In genomic region chr8:87753148-87753547, GRCm38 (mm10) we compare ENCODE assay signal across 8 mouse cellular contexts.
DNase-seq lines count a peak whose midpoint lies in the region; ATAC-seq and TF ChIP-seq lines count a peak whose summit lies in the region.

No protein-coding gene starts in this region.

- H3K9me3 ChIP-seq in E14TG2a.4 (ENCODE audit: low read length): no peaks in the 10 kb centered on the region
- H3K9me3 ChIP-seq in kidney, embryonic 14.5 days (ENCODE audit: control insufficient read depth, low read length): no peaks in the 10 kb centered on the region

- DNase-seq in heart, postnatal 4 days: peak; percentile 32
- DNase-seq in heart, postnatal 25 days (ENCODE audit: low spot score): no peak
- peak; percentile 72 for DNase-seq in adrenal gland, postnatal 14 days
- no peak for DNase-seq in frontal cortex, postnatal 10 days (ENCODE audit: low spot score in 2 of 2)
- no peak for DNase-seq in frontal cortex, postnatal 25 days (ENCODE audit: low spot score in 2 of 2)
- no peak for DNase-seq in layer of hippocampus, postnatal 36 days

- H3K27ac ChIP-seq in kidney, embryonic 14.5 days (ENCODE audit: low read depth, low read length): no peak overlapping the region

- no peak overlapping the region for H3K9ac ChIP-seq in kidney, embryonic 14.5 days (ENCODE audit: low read depth, low read length)

- intact Hi-C loops in heart, postnatal 25 days (cut with DNase I): loop anchor here (5.0 kb wide), 1 partner anchor 91 kb away; no protein-coding TSS in a partner anchor

- no peak overlapping the region for H3K4me2 ChIP-seq in kidney, embryonic 14.5 days (replicated peaks; ENCODE audit: low read depth, low read length)

- H3K36me3 ChIP-seq in E14TG2a.4 (ENCODE audit: insufficient read depth, low read length): no peaks in the 10 kb centered on the region
- H3K36me3 ChIP-seq in kidney, embryonic 14.5 days (ENCODE audit: control insufficient read depth, insufficient read depth, low read length): no peaks in the 10 kb centered on the region

- peak; percentile 53; the same call in 1 of the 2 replicates for ATAC-seq in kidney, embryonic 14.5 days (ENCODE audit: low FRiP score, low TSS enrichment)

- H3K27me3 ChIP-seq in E14TG2a.4 (ENCODE audit: insufficient read depth, low read length): no peaks in the 10 kb centered on the region
- H3K27me3 ChIP-seq in kidney, embryonic 14.5 days (ENCODE audit: control insufficient read depth, insufficient read depth, low read length): no peaks in the 10 kb centered on the region

- H3K4me3 ChIP-seq in E14TG2a.4 (replicated peaks; ENCODE audit: low read length): peak overlapping the region; percentile 67
- H3K4me3 ChIP-seq in kidney, embryonic 14.5 days (ENCODE audit: low read length): no peak overlapping the region

- 52% methylated on average over 8 of the region's 8 CpGs for WGBS in kidney, embryonic 14.5 days

- peak; percentile 23 for TF ChIP-seq CTCF in E14TG2a.4 (conservative IDR thresholded peaks at IDR 0.05; ENCODE audit: low read length)

- H3K4me1 ChIP-seq in E14TG2a.4 (replicated peaks; ENCODE audit: low read depth, low read length): peaks cover 47% of the 10 kb centered on the region
- H3K4me1 ChIP-seq in kidney, embryonic 14.5 days (ENCODE audit: control insufficient read depth, insufficient read depth, low read length): peaks cover 6% of the 10 kb centered on the region; the same call in 1 of the 2 replicates

Comparison
In these comparisons a context has a peak if more than half of its experiments do, and no peak if none do; other contexts are left out.
1. DNase-seq: peak in heart, postnatal 4 days (single experiment) and adrenal gland, postnatal 14 days (single experiment); none in heart, postnatal 25 days (single experiment), frontal cortex, postnatal 10 days (0 of 2), frontal cortex, postnatal 25 days (0 of 2) and layer of hippocampus, postnatal 36 days (0 of 2).